Comparison of ENCODE assay signal across 8 mouse cellular contexts in the genomic region with DNA sequence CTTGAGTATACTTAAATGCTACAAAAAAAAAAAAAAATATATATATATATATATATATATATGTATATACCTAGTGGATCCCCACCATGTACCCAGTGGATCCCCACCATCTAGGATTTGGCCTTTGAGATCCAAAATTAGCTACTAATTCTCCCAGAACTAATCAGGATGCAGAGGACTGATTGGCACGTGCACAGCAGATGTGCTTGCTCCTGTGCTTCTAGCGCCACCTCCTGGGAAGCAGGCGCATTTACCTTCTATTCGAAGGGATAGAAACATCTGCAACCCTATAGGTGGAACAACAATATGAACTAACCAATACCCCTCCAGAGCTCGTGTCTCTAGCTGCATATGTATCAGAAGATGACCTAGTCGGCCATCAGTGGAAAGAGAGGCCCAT. TPM values are rescaled to one million over a fixed set of nuclear protein-coding genes. Genes with fewer than 3 reads are reported as not detected.
A peak's percentile ranks its signal among the peaks of the same experiment; 100 is the strongest.
DNase-seq lines count a peak whose midpoint lies in the region; ATAC-seq lines count a peak whose summit lies in the region.

No protein-coding gene starts in this region.

- H3K36me3 ChIP-seq in hindbrain, embryonic 11.5 days (ENCODE audit: control insufficient read depth, insufficient read depth, low read length) = no peaks in the 10 kb centered on the region
- no peaks in the 10 kb centered on the region for H3K36me3 ChIP-seq in lung, embryonic 16.5 days (ENCODE audit: control insufficient read depth, insufficient read depth, low read length)

- H3K4me2 ChIP-seq in hindbrain, embryonic 11.5 days (replicated peaks; ENCODE audit: low read depth, low read length) = no peak overlapping the region
- H3K4me2 ChIP-seq in lung, embryonic 16.5 days (ENCODE audit: low read depth, low read length) = no peak overlapping the region

- no peaks in the 10 kb centered on the region for H3K9me3 ChIP-seq in hindbrain, embryonic 11.5 days (ENCODE audit: control insufficient read depth, low read length)
- no peaks in the 10 kb centered on the region for H3K9me3 ChIP-seq in lung, embryonic 16.5 days (ENCODE audit: control insufficient read depth, low read length)

- peak; percentile 62 for DNase-seq in Muller cell, postnatal 12 days (ENCODE audit: inconsistent ontology term)
- peak; percentile 76 for DNase-seq in cerebellum, adult 9-11 months
- DNase-seq in frontal cortex, postnatal 10 days (ENCODE audit: low spot score in 2 of 2) = peak; percentile 66 to 70
- DNase-seq in hindbrain, embryonic 11.5 days (ENCODE audit: low spot score) = peak; percentile 79
- peak; percentile 49 for DNase-seq in layer of hippocampus, adult 9-10 months (ENCODE audit: low spot score)
- DNase-seq in ovary, postnatal 36 days (ENCODE audit: low spot score) = peak; percentile 62
- DNase-seq in thymus, postnatal 14 days = peak; percentile 80

- no peak overlapping the region for H3K27ac ChIP-seq in hindbrain, embryonic 11.5 days (ENCODE audit: low read depth, low read length)
- H3K27ac ChIP-seq in lung, embryonic 16.5 days (ENCODE audit: low read length) = no peak overlapping the region

- ATAC-seq in hindbrain, embryonic 11.5 days (ENCODE audit: low FRiP score) = peak; percentile 69
- ATAC-seq in lung, embryonic 16.5 days (ENCODE audit: low read depth) = peak; percentile 76

- no peak overlapping the region for H3K9ac ChIP-seq in hindbrain, embryonic 11.5 days (ENCODE audit: low read depth, low read length)
- H3K9ac ChIP-seq in lung, embryonic 16.5 days (ENCODE audit: low read length) = no peak overlapping the region

- H3K4me1 ChIP-seq in hindbrain, embryonic 11.5 days (replicated peaks; ENCODE audit: control insufficient read depth, insufficient read depth, low read length) = no peaks in the 10 kb centered on the region
- H3K4me1 ChIP-seq in lung, embryonic 16.5 days (replicated peaks; ENCODE audit: control insufficient read depth, insufficient read depth, low read length) = peaks cover 3% of the 10 kb centered on the region; the same call in 1 of the 2 replicates

- no peaks in the 10 kb centered on the region for H3K27me3 ChIP-seq in hindbrain, embryonic 11.5 days (ENCODE audit: control insufficient read depth, insufficient read depth, low read length)
- no peaks in the 10 kb centered on the region for H3K27me3 ChIP-seq in lung, embryonic 16.5 days (ENCODE audit: control insufficient read depth, insufficient read depth, low read depth, low read length)

- under 1% methylated on average over 6 of the region's 6 CpGs for WGBS in hindbrain, embryonic 11.5 days
- WGBS in lung, embryonic 16.5 days = 2% methylated on average over 6 of the region's 6 CpGs

- H3K4me3 ChIP-seq in hindbrain, embryonic 11.5 days (ENCODE audit: low read depth, low read length) = no peak overlapping the region
- no peak overlapping the region for H3K4me3 ChIP-seq in lung, embryonic 16.5 days (ENCODE audit: low read length)

RNA-seq across cellular contexts. Expression of gene Srsf7, which starts 27.1 kb away (rescaled TPM):
- 773 and 810 TPM in 2 replicates for polyA plus RNA-seq in hindbrain, embryonic 11.5 days (2014; fragmentation: Nextera tagmentation; extraction: Ambion mirVana)
- 552 and 582 TPM in 2 replicates for polyA plus RNA-seq in lung, embryonic 16.5 days (2015; fragmentation: Nextera tagmentation; extraction: Ambion mirVana)

RNA-seq across cellular contexts. Expression of gene Ttc39d, which starts 27.3 kb away (rescaled TPM):
- polyA plus RNA-seq in hindbrain, embryonic 11.5 days (2014; fragmentation: Nextera tagmentation; extraction: Ambion mirVana) = 0.20 TPM in 1 of 2 replicates, not detected in the other
- 0.24 TPM in 2 replicates for polyA plus RNA-seq in lung, embryonic 16.5 days (2015; fragmentation: Nextera tagmentation; extraction: Ambion mirVana)

RNA-seq across cellular contexts. Expression of gene Gemin6, which starts 44.3 kb away (rescaled TPM):
- 37.9 and 41.5 TPM in 2 replicates for polyA plus RNA-seq in hindbrain, embryonic 11.5 days (2014; fragmentation: Nextera tagmentation; extraction: Ambion mirVana)
- polyA plus RNA-seq in lung, embryonic 16.5 days (2015; fragmentation: Nextera tagmentation; extraction: Ambion mirVana) = 37.0 and 38.5 TPM in 2 replicates

RNA-seq across cellular contexts. Expression of gene Galm, which starts 52.7 kb away (rescaled TPM):
- 7.8 and 9.1 TPM in 2 replicates for polyA plus RNA-seq in hindbrain, embryonic 11.5 days (2014; fragmentation: Nextera tagmentation; extraction: Ambion mirVana)
- 20.4 TPM in 2 replicates for polyA plus RNA-seq in lung, embryonic 16.5 days (2015; fragmentation: Nextera tagmentation; extraction: Ambion mirVana)
